Mouse (Mus musculus): ENCODE data around the gene Adtrp. TPM values are rescaled to one million over a fixed set of nuclear protein-coding genes. Genes with fewer than 3 reads are reported as not detected.

Adtrp gene
- polyA plus RNA-seq, 2 experiments: 0.36 to 0.50 TPM

DNA sequence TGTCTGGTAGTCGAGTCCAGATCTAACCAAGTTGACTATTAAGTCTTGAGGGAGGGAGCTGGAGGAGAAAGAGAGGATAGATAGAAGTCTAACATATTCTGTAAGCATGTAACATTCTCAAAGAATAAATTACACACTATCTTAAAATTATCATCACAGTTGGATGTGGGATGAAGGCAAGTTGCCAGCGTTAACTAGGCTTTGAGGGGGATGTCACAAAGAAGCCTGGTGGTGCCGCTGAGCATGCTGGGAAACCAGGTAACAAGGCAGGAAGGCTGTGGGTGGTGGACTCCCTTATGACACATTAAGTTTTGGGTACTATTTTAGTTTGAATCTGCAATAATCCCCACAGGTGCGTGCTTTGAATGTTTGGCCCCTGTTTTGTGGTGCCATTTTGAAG is 129.4 kb downstream of the Adtrp start:
- H3K27ac ChIP-seq: no peak overlapping the region
- H3K4me1 ChIP-seq (replicated peaks; ENCODE audit: control insufficient read depth in 2 of 2, insufficient read depth in 2 of 2, low read length in 1 of 2): no peaks in the 10 kb centered on the region
- no peaks in the 10 kb centered on the region for H3K9me3 ChIP-seq (ENCODE audit: control insufficient read depth, low read length)
- H3K36me3 ChIP-seq (replicated peaks; ENCODE audit: control insufficient read depth, insufficient read depth, low read depth): no peaks in the 10 kb centered on the region
- DNase-seq (ENCODE audit: low read depth in 3 of 3, low spot score in 3 of 3) (no peak), ATAC-seq (ENCODE audit: insufficient read depth) (no peak)
- H3K9ac ChIP-seq (replicated peaks): no peak overlapping the region
- no peaks in the 10 kb centered on the region for H3K27me3 ChIP-seq (ENCODE audit: control insufficient read depth, insufficient read depth, low read length)
- no peak overlapping the region for H3K4me3 ChIP-seq (ENCODE audit: insufficient read depth in 1 of 2, low read depth in 2 of 2, low read length in 2 of 2)
- TF ChIP-seq CTCF (IDR thresholded peaks at IDR 0.05; ENCODE audit: low read depth): no peak
- no peak for TF ChIP-seq EP300 (IDR thresholded peaks at IDR 0.05; ENCODE audit: low read depth)
- 67% methylated on average over 4 of the region's 4 CpGs for WGBS (ENCODE audit: insufficient replicate concordance)
- no peak overlapping the region for H3K4me2 ChIP-seq (ENCODE audit: low read depth)

Other genes starting within 250 kb of the Adtrp start
- 1.2 and 1.5 TPM in 2 replicates for gene Tmem170b, start 241.8 kb downstream of the Adtrp start, polyA plus RNA-seq (2012; rRNA removed)
- gene Tmem170b, start 241.8 kb downstream of the Adtrp start, polyA plus RNA-seq (2014; fragmentation: Nextera tagmentation; extraction: Ambion mirVana): 5.6 and 6.0 TPM in 2 replicates
- gene Hivep1, start 204.3 kb upstream of the Adtrp start, polyA plus RNA-seq (2012; rRNA removed): 2.0 and 2.4 TPM in 2 replicates
- gene Hivep1, start 204.3 kb upstream of the Adtrp start, polyA plus RNA-seq (2014; fragmentation: Nextera tagmentation; extraction: Ambion mirVana): 1.4 and 1.6 TPM in 2 replicates

All from liver, embryonic 14.5 days (tissue).